Mouse (Mus musculus) bone marrow, adult 2 months (tissue): ENCODE measurements at regions not wholly inside any gene's neighbourhood (a gene's known extent, or its start where the extent isn't known, plus 50 kb on each side); places are given as distances from the start of the nearest gene placed in this dataset.

Experiments
- CTCF ChIP-seq: fragments of 200-500 bp; IDR thresholded peaks from 2 replicates; pipeline ENCODE4 v1.5.1; 2011; ENCODE audit warnings: low read length, control low read depth; ENCODE audit not compliant: control insufficient read depth, insufficient read depth
- POLR2A ChIP-seq: fragments of 200-500 bp; IDR thresholded peaks from 2 replicates; pipeline ENCODE4 v1.6.1; 2011; ENCODE audit warnings: low read depth, mild to moderate bottlenecking, control low read depth, low read length, borderline replicate concordance; ENCODE audit not compliant: control insufficient read depth

- TF ChIP-seq CTCF (no peak), POLR2A (no peak)
Measured at GRCm38 (mm10) chr13:107571539-107571938, 472.7 kb upstream of the Smim15 start.
